Mouse (Mus musculus) left cerebral cortex, adult 18-20 months (tissue): Measurements from ENCODE around the gene Fbh1. TPM values are rescaled to one million over a fixed set of nuclear protein-coding genes. Genes with fewer than 3 reads are reported as not detected.

Experiments
- DNase-seq, 2 experiments: peaks; one replicate each; pipeline ENCODE4 v3.0.0; 2021 to 2022; ENCODE audit warnings: low spot score in 2 of 2, mixed read lengths in 1 of 2
- long read RNA-seq, 2 experiments: library from polyadenylated mRNA; stranded (forward); transcript quantifications; one replicate each; pipeline ENCODE4 v2.0.0; 2021
- total RNA-seq, 2 experiments: library from RNA; stranded (reverse); gene quantifications; 2 replicates each; pipeline ENCODE4 v1.2.3; 2021

Fbh1 gene
- 100 to 1,000 TPM; 109 to 125 TPM for total RNA-seq
- long read RNA-seq, experiment 1, transcript Fbh1-201 (21 exons, 3,567 nt), result major isoform, 39 of 104 reads
- long read RNA-seq, experiment 1, partial matches to known transcripts, result 14 of 104 reads
- long read RNA-seq, experiment 1, other reads (novel, unspliced or antisense), result 51 of 104 reads
- long read RNA-seq, experiment 2, transcript Fbh1-201 (21 exons, 3,567 nt), result major isoform, 47 of 92 reads
- long read RNA-seq, experiment 2, partial matches to known transcripts, result 11 of 92 reads
- long read RNA-seq, experiment 2, other reads (novel, unspliced or antisense), result 34 of 92 reads

DNA sequence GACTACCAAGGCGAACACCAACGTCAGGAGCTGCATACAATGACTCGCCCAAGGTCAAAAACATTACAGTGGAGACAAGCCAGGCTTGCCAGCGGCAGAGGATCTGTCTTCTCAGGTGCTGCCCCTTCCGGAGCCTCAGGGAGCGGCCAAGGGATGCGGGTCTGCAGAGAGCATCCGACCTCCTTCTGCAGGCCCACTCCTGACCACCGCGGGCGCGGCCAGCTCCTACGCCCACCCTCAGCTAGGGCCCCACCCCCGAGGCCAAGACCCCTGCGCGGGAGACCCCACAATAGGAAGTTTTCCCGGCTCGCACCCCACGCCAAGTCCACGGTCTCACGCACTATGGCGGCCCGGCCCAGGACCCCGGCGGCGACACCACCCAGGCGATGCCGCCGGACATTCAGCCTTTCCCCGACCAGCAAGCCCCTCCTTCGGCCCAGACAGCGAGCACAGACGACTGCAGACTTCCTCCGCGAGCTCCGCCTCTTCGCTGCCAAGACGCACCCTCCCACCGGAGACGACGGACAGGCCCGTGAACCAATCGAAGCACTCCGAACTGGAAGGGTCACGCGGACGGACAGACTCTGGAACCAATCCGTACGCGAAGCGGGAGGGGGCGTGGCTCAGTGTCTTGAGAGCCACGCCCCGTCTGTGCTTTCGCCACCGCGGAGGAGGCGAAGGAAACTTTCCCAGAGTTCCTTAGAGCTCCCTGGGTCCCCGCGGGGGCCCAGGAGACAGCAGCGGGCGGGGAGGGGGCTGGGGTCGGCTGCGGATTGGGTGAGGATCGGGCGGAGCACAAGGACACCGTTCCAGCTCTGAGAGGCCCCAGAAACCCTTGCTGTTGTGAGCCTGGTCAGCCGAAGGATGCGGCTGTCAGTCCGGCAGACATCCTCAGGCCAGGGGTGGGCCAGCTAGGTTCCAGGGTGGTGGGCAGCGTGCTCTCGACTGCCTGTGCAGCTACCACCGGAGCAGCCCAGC, at the start of gene Fbh1, which contains the start of gene Ankrd16:
Fbh1 (minus strand) TSS at position 492 of the 978 bp plus-strand sequence.
Ankrd16 (plus strand) TSS at position 786 of the 978 bp plus-strand sequence.
- peak; percentile 100 for DNase-seq

- DNase-seq, result no peak
These were observed 24.0 kb upstream of the Fbh1 start for GRCm38 (mm10) chr2:11801299-11801930.

GRCm38 (mm10) chr2:11797930-11798364, 20.6 kb upstream of the Fbh1 start:
- no peak for DNase-seq

DNA sequence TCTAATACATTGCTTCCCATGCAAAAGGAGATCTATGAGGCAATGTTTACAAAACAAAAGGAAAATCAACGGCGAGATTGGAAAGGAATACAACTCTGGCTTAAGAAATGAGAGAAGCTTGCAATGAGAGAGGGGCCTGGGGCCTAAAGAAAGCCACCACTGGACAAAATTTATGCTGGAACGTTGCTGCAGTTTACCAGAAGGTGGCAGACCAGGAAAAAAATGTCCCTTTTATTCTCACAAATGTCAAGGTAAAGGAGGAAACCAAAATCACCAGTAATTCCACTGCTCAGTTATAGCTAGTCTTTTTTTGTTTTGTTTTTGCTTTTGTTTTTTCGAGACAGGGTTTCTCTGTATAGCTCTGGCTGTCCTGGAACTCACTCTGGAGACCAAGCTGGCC, 17.3 kb upstream of the Fbh1 start:
- no peak for DNase-seq

GRCm38 (mm10) chr2:11784159-11784558, 6.8 kb upstream of the Fbh1 start:
- DNase-seq, result no peak

DNA sequence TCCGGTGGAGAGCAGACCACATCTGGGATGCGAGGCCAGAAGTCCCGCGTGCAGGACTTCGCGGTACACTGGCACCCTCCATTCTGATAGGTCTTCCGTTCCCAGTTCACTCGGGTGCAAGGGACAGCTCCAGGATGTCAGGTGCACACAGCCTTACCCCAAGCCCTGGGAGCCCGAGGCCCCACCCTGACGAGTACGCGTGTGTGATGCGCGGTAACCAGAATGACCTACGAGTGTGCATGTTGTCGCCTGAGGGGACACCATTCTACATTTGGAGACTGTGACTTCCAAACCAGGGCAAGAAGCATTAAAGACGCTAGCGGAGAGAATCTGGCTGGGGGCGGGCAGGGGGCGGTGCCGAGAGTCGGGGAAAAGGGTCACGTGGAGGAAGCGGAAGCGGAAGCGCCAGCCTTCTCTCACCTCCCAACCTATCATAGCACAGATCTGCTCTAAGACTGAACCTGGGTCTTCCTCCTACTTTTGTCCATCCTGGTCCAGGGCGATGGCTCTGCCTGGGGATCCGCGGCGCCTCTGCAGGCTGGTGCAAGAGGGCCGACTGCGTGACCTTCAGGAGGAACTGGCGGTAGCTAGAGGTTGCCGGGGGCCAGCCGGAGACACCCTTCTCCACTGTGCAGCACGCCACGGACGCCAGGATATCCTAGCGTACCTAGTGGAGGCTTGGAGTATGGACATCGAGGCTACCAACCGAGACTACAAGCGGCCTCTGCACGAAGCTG, 873 bp upstream of the Fbh1 start:
- peak; percentile 79 to 85 for DNase-seq

GRCm38 (mm10) chr2:11776415-11776814, 967 bp downstream of the Fbh1 start:
- no peak for DNase-seq

DNA sequence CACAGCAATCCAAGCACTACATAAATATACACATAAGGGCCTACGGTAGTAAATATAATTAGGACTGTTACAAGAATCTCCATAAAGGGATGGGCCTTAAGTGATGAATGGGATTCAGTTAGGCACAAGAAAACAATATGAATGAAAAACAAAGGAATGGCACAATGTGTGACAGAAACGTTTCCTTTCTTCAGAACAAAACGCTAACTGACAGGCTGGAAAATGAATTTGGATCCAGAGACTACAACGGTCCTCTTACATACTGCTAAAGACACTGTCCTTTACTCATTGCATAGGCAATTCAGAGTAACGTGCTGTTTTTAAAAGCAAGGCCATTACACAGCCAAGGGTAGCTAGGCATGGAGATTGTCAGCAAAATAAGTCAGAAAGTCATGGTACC, 2.3 kb downstream of the Fbh1 start:
- no peak for DNase-seq

DNA sequence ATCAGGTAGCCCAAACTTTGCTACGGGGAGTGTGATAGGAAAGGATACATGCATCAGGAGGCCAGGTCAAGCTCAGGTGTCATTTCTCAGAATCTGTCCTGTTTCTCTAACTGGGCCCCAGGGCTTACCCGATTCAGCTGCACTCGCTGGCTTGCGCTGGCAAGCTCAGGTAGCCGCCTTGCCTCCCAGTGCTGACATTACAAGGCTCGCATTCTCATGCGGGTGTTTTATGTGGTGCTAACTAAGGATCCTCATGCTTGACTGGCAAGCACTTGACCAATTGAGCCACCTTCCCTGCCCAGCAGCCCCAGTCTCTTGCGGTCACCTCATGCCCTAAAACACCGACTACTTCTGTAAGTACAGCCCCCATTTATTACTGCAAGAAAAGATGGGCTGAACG, 3.0 kb downstream of the Fbh1 start:
- no peak for DNase-seq

DNA sequence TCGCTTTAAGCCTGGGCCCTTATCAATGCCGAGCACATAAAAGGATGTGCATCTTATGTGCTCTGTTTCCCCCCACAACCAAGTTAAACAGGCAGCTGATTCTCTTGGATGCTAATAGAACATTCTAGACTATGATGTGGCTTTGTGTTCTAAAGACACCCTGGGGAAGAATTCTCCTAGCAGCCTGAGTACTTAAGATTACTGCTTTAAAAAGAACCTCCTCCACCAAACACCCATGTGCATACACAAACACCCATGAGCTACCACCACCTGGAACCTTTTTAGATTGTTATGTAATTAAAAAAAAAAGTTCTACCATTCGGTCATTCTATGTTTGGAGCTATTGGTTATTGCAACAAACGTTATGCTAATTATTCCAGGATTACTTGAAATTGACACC, 5.0 kb downstream of the Fbh1 start:
- no peak for DNase-seq

- no peak for DNase-seq
These were observed 5.7 kb downstream of the Fbh1 start for GRCm38 (mm10) chr2:11771701-11772100.

GRCm38 (mm10) chr2:11767161-11767545, 10.2 kb downstream of the Fbh1 start:
- no peak for DNase-seq

GRCm38 (mm10) chr2:11766485-11767160, 10.8 kb downstream of the Fbh1 start:
- no peak for DNase-seq

DNA sequence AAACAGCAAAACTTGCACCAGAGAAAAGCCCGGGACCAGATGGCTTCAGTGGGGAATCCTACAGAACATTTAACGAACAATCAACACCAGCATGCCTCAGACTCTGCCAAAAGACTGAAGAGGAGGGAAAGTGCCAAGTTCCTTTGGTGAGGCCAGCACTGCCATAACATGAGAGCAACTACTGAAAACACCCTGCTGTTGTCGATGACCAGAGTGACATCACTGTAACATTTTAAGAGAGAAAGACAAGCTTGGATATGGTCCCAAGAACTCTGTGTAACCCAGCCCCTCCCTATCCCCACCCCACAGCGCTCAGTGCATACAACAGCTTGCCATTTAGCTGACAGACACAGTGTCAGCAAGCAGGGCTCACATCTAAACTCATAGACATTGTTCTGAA, 11.7 kb downstream of the Fbh1 start:
- peak in 1 of 2 experiments; percentile 29 for DNase-seq

GRCm38 (mm10) chr2:11762541-11762940, 14.8 kb downstream of the Fbh1 start:
- DNase-seq, result no peak

DNA sequence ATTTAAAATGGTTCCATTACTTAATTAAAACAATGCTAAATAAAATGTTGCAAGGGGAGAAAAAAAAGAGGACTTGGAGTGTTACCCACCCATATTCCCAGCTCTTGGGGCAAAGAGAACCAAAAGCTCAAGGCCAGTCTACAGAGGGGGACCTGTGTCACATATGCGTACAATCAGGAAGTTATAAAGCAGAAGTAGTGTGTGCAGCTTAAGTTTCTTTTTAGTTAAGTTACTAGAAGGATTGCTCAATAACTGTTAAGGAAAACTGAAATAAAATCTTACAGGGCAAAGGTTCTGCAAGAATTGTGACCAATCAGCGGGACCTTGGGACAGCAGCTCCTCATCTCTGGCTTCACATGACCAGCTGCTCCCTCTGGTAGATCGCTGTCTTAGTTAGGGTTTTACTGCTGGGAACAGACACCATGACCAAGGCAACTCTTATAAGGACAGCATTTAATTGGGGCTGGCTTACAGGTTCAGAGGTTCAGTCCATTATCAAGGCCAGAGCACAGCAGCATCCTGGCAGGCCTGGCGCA, 37.8 kb downstream of the Fbh1 start:
- no peak for DNase-seq

DNA sequence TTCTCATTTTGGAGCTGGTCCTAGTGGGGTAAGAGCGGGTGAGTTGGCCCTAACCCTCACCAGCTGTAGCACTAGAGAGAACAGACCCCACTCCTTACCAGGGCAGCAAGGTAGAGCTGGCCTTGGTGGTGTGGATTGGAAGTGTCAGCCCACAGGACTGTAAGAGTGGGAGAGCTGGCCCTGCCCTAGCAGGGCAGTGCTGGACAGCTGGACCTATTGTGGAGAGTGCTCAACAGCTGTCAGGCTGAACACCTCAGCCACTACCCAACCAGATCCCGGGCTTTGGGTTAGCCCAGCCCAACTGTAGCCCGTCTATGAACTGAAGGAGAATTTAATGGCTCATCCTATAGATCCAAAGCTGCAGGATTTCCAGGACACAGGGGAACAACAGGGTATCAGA, 38.6 kb downstream of the Fbh1 start:
- no peak for DNase-seq

DNA sequence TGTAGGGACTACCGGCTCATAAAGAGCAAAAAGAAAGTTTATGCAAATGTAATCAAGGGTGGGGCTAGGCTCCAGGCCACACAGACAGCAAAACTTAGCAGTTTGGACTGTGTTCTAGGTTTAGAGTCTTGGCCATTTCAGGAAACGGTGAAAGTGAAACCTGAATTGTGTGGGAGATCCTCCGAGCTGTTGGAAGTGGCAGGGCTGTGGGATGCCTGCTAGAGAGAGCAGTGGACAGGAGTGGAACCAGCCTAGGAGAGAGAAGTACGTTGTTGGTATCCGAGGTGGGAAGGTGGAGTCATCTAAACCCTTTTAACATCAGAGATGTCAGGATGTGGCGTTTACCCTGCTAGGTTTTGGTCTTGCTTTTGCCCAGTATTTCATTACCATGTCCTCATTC, 41.5 kb downstream of the Fbh1 start:
- DNase-seq, result no peak

DNA sequence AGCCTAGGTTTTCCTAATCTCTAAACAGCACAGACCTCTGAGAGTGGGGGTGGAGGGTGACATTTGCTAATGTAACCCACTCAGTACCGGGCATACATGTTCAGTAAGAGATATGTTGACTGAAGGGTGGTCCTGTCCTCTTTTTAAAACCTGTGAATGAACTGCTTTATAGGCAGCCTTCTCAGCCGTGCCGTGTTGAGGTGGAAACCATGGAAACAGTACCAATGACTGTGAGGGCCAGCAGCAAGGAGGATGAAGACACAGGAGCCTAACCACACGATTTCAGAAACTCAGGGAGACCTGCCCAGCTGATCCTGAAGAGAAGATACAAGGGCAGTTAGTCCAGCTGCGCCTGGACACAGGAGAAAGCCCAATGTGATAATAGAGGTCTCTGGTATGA, 44.4 kb downstream of the Fbh1 start:
- no peak for DNase-seq

- no peak for DNase-seq
These were observed 48.3 kb downstream of the Fbh1 start for GRCm38 (mm10) chr2:11729091-11729490.
